Mouse (Mus musculus) left cerebral cortex, postnatal 14 days (tissue): ENCODE measurements at regions not wholly inside any gene's neighbourhood (a gene's known extent, or its start where the extent isn't known, plus 50 kb on each side); places are given as distances from the start of the nearest gene placed in this dataset.

Experiments used
- DNase-seq, 2 experiments: peaks; one replicate each; pipeline ENCODE4 v3.0.0; 2021 to 2022; ENCODE audit warnings: low spot score in 2 of 2, mixed read lengths in 1 of 2
- intact Hi-C: fragments of 180-260 bp; cut with DNase I; formaldehyde crosslinking; loops from one replicate; pipeline ENCODE4 v1.15.1; 2025

DNA sequence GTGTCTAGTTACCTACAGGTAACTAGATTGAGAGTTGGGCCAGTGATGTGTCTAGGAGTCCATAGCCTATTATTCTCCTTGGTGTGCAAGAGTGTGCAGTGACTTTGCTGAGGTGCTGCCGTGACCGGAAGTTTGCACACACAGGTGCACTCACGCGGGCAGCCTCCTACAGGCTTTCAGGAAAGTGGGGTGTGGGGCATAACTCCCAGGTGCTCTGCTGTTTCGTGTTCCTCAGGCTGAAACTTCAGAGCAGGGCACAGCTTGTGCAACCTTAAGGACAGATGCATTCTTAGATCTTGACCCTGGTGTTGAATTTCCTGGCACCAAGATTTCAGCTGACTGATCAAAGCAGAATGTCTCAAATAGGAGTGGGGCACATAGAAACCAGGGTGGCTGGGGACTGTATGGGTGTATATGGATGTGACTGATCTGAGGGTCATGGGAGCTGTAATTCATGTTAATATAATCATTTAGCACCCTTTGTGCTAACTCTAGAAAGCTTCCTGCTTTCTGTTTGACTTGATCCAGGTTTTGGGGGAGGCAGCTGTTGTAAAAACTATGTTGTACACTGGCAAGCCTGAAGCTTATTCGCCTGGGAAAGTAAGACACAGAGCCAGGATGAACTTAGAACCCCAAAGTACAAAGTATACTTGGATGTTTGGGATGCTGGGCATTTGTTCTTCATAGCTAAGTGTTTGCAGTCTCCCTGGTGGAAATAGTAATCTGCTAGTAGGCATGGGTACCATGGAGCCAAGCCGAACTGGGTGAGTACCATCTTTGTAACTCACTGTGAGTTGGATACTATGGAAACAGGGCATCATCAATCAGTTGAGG lies 1234.6 kb upstream of the A1bg start:
- intact Hi-C loops = no loop called here
- no peak for DNase-seq

- DNase-seq = no peak
- intact Hi-C loops = no loop called here
Measured at GRCm38 (mm10) chr15:62153222-62153621, 1230.4 kb upstream of the A1bg start.

- DNase-seq = no peak
- intact Hi-C loops = no loop called here
Measured at GRCm38 (mm10) chr15:62152133-62152532, 1229.3 kb upstream of the A1bg start.

DNA sequence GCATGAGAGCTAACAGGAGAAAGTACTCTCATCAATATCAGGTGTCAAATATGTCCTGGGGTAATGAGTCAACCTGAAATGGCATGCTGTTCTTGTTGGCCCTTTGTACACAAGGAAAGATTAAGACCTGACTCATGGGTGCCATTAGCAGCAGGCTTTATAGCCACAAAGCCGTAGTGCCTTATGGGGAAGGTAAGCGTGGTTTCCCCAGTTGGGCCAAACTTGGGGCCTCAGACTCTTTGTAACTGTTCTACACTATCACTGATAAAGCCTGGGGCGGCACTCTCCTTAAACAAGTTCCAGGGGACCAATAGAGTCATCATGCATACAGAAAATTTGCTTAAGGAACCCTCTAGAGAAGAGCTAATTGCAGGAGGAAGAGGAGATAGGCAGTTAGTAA lies 1228.9 kb upstream of the A1bg start:
- DNase-seq = no peak
- intact Hi-C loops = no loop called here

- DNase-seq = no peak
- intact Hi-C loops = no loop called here
Measured at GRCm38 (mm10) chr15:62150296-62150695, 1227.5 kb upstream of the A1bg start.

- intact Hi-C loops = no loop called here
- DNase-seq = no peak
Measured at GRCm38 (mm10) chr15:62148680-62149237, 1225.9 kb upstream of the A1bg start.

- no peak for DNase-seq
- intact Hi-C loops = no loop called here
Measured at GRCm38 (mm10) chr15:62147343-62147953, 1224.6 kb upstream of the A1bg start.

GRCm38 (mm10) chr15:62145643-62146285 lies 1223.0 kb upstream of the A1bg start:
- intact Hi-C loops = no loop called here
- DNase-seq = no peak

- no peak for DNase-seq
- intact Hi-C loops = no loop called here
Measured at GRCm38 (mm10) chr15:62144776-62145564, 1222.2 kb upstream of the A1bg start.

DNA sequence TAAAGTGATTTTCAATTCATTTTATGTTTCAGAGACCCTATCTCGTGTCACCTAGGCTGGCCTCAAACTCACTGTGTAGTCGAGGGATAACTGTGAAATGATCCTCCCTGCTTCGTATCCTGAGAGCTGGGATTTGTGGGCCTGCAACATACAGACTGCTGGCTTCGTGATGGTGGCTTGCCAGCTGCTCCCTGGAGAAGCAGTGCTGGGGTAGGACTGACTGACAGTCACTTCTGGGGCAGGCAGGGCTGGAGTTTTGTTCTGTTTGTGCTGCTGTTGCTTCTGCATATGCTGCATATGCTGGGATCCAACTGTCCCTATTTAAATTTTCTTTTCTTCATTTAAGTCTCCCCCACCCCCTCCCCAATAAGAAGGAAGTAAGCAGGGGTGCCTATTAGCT lies 1217.0 kb upstream of the A1bg start:
- intact Hi-C loops = no loop called here
- DNase-seq = no peak

DNA sequence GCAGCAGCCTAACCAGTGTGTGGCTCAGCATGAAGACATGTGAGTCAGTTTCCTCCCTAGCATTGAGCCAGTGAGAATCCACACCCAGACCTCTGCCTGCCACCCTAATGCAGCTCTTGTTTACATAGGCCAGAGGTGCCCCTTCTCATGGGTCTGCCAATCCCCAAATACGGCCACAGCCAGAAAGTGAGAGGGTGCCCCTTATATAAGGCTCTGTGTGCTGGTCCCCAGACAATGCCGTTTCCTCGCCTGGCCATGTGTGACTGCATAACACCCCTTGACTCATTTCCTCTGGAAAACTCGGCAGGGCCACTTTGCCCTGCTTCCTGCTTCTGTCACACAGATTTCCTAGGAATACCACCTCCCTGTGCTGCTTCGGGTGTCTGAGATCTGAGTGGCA lies 1216.4 kb upstream of the A1bg start:
- intact Hi-C loops = no loop called here
- DNase-seq = no peak

DNA sequence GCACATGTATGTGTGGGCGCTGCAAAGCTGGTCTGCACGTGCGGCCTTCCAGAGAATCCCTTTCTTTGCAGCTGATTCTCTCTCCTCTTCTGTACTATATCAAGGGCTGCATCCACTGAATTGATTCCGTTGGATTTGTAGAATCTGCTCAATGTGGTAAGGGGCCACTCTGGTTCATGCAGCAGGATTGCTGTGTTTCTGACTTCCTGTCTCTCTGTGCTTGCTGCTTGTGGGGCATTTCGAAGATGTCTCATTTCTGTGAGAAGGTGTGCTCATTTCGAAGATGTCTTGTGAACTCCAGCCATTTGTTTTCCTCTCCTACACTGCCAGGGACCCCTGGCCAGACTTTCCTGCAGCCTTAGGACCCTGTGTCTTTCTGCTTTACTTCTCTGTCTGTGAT lies 1215.9 kb upstream of the A1bg start:
- no peak for DNase-seq
- intact Hi-C loops = no loop called here

- DNase-seq = peak; percentile 13 to 18
- intact Hi-C loops = no loop called here
Measured at GRCm38 (mm10) chr15:62136932-62137594, 1214.3 kb upstream of the A1bg start.

DNA sequence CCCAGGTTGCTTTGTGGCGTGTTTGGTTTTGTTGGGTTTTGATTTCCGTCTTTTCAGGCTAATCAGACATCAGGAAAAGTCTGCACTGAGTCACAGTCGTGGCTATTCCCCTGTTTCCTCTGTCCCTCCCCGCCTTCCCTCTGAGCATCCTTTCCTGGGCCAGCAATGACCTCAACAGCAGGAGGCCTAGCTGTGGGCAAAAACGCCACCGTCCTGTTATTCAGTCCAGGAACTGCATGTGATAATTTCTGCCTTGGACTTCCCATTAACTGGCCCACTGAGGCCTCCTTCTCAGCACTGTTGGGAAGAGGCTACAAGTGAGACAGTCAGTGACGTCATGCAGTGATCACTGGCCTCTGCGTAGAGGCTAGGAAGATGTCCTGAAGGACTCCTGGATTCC lies 1212.0 kb upstream of the A1bg start:
- intact Hi-C loops = no loop called here
- DNase-seq = no peak

DNA sequence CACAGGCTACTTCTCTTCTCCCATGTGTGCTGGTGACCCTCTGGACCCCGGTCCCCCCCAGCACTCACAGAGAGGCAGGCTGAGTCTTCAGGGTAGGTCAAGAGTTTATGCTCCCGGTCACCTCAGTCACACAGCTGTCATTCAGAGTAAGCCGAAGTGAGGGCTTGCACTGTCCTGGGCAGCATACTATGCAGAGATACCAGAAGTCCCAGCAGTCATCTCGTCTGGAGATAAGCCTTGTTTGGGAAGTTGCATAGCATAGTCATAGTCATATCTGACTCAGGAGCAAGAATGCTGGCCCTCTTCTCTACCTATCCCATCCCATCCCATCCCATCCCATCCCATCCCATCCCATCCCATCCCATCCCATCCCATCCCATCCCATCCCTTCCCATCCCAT lies 1211.5 kb upstream of the A1bg start:
- intact Hi-C loops = no loop called here
- DNase-seq = no peak

DNA sequence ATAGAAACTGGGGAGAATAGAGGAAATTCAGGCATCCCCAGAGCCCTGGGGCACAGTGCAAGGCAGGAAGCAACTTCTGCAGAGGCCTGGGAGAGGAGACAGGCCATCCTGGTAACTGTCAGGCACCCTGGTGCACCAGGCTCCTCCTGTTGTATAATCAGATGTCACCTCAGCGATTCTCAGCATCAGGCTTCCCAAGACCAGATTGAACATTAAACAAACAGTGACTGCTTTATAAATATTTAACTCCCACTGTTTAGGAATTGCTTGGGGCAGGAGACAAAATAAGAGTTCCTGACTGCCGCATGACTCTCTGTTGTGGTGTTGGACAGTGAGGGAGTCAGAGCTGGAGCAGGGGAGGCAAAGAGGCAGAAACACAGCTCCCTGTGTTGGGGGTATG lies 1210.1 kb upstream of the A1bg start:
- intact Hi-C loops = no loop called here
- no peak for DNase-seq

DNA sequence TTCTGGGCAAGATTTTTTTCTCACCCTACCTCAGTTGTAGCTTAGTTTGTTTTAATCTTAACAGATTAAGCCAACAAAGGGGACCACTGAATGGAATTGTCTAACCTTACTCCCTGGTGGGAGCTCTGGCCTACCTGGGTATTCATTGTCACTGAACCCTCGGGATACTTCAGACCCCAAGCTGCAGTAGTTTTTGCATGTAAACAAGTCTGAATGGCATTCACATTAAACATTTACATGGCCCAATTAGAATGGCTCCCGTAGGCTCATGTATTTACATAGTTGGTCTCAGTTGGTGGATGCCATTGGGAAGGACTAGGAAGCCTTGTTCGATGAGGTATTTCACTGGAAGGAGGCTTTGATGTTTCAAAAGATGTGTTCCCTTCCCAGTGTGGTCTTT lies 1208.9 kb upstream of the A1bg start:
- DNase-seq = no peak
- intact Hi-C loops = no loop called here

- intact Hi-C loops = no loop called here
Measured at GRCm38 (mm10) chr15:62130530-62130929, 1207.7 kb upstream of the A1bg start.

GRCm38 (mm10) chr15:62128546-62129212 lies 1205.9 kb upstream of the A1bg start:
- no peak for DNase-seq
- intact Hi-C loops = no loop called here

More at GRCm38 (mm10) chr15:62130530-62130929, 1207.7 kb upstream of the A1bg start:
- DNase-seq = no peak
